Mouse (Mus musculus): ENCODE data around the gene Spata21. TPM values are rescaled to one million over a fixed set of nuclear protein-coding genes. Genes with fewer than 3 reads are reported as not detected.

Spata21 gene
- polyA plus RNA-seq, 1 experiment from 2014 or later, result 0.31 TPM

DNA sequence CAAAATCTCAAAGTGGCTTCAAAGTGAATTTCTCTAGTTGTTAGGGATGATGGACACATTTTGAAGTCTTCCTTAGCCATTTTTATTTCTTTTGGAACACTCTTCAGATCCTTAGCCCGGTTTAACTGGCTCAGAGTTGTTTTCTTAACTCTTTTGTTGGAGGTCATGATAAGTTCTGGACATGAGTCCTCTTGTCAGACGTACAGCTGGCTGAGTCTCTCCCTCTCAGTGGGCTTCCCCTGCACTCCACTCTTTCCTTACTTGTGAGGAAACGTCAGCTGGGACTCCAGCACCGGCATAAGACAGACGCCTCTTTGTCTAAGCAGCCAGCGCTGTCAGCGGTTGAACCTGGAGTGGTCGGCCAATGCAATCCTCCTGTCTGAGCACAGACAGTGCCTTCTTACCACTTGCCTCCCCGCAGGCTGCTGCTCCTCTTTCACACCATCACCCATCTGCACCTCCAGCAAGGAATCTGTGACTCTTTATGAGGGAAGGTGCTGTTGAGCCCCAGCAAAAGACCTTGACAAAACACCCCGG lies 20.1 kb downstream of the Spata21 start:
- no peak for ATAC-seq (ENCODE audit: low FRiP score, low read depth)
- H3K27ac ChIP-seq (replicated peaks), result no peak overlapping the region; the same call in 1 of the 2 replicates
- no peak overlapping the region for H3K4me2 ChIP-seq (replicated peaks)
- H3K36me3 ChIP-seq, result peaks cover 31% of the 10 kb centered on the region
- 59% methylated on average over 10 of the region's 10 CpGs for WGBS
- no peak overlapping the region for H3K9ac ChIP-seq (replicated peaks)
- no peaks in the 10 kb centered on the region for H3K4me1 ChIP-seq
- H3K9me3 ChIP-seq, result 0 out of 2 replicates have a peak, but pooled peaks cover 2% of the 10 kb centered on the region
- H3K4me3 ChIP-seq, result no peak overlapping the region
- no peaks in the 10 kb centered on the region for H3K27me3 ChIP-seq

GRCm38 (mm10) chr4:141113831-141114230 lies 25.7 kb downstream of the Spata21 start:
- WGBS, result 89% methylated on average over 7 of the region's 7 CpGs
- 0 out of 2 replicates have a peak, but pooled peaks have one; percentile 12 for ATAC-seq (ENCODE audit: low FRiP score, low read depth)
- Histone ChIP-seq H3K9me3 (0 out of 2 replicates have a peak, but pooled peaks cover 2% of the 10 kb centered on the region), H3K36me3 (peaks cover 78% of the 10 kb centered on the region), H3K27me3 (no peaks in the 10 kb centered on the region), H3K4me3 (no peak overlapping the region), H3K27ac (replicated peaks) (no peak overlapping the region), H3K4me2 (replicated peaks) (no peak overlapping the region), H3K9ac (replicated peaks) (no peak overlapping the region), H3K4me1 (peaks cover 8% of the 10 kb centered on the region; the same call in 1 of the 2 replicates)

DNA sequence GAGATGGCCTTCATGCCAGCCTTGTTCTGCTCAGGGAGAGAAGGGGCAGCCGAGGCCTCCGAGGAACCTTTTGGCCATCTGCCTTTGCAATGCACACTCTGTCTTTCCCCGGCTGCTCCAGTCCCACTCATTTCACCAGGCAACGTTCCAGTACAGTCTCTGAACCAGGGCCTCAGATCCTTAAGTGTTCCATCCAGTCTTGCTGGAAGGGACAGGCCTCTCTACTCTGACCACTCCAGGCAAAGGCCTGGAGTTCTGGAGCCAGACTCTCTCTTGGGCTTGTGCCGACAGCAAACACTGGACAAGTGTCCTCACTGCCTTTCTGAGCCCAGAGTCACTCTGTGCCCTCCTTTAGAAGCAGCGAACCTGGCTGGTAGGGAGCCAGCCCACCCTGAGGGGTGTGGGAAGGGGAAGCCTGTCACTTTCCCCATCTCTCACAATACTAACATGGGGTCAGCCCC lies 26.4 kb downstream of the Spata21 start:
- ATAC-seq (ENCODE audit: low FRiP score, low read depth), result no peak

DNA sequence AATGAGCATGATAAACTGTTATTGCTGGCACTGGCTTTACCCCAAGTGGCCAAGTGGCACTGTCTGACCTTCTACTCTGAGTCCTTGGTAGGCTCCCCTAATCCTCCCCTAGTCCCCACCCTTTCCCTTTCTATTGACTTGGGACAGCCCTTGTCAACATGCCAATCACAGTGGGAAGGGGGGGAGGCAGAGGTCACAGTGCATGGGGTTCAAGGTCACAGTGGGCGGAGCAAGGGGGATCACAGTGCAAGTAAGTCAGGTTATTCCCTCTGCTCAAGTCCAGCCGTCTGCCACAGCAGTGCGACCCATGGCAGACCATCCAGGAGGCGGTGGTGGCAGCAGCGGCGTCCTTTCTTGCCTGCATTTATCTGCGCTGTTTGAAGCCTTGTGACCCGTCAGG lies 27.3 kb downstream of the Spata21 start:
- WGBS, result 54% methylated on average over 8 of the region's 8 CpGs
- no peak for ATAC-seq (ENCODE audit: low FRiP score, low read depth)
- no peaks in the 10 kb centered on the region for H3K9me3 ChIP-seq
- peaks cover 9% of the 10 kb centered on the region; the same call in 1 of the 2 replicates for H3K4me1 ChIP-seq
- no peaks in the 10 kb centered on the region for H3K27me3 ChIP-seq
- H3K4me3 ChIP-seq, result no peak overlapping the region
- H3K9ac ChIP-seq (replicated peaks), result no peak overlapping the region
- no peak overlapping the region for H3K4me2 ChIP-seq (replicated peaks)
- peaks cover 75% of the 10 kb centered on the region for H3K36me3 ChIP-seq
- H3K27ac ChIP-seq (replicated peaks), result 0 out of 2 replicates have a peak overlapping the region, but pooled peaks have one; percentile 30

More for the DNA sequence above, 26.4 kb downstream of the Spata21 start:
- Histone ChIP-seq H3K4me1 (peaks cover 9% of the 10 kb centered on the region; the same call in 1 of the 2 replicates), H3K9ac (replicated peaks) (no peak overlapping the region), H3K27me3 (no peaks in the 10 kb centered on the region), H3K36me3 (peaks cover 78% of the 10 kb centered on the region), H3K4me3 (no peak overlapping the region), H3K4me2 (replicated peaks) (no peak overlapping the region), H3K27ac (replicated peaks) (no peak overlapping the region), H3K9me3 (0 out of 2 replicates have a peak, but pooled peaks cover 2% of the 10 kb centered on the region)
- WGBS, result 82% methylated on average over 6 of the region's 6 CpGs

DNA sequence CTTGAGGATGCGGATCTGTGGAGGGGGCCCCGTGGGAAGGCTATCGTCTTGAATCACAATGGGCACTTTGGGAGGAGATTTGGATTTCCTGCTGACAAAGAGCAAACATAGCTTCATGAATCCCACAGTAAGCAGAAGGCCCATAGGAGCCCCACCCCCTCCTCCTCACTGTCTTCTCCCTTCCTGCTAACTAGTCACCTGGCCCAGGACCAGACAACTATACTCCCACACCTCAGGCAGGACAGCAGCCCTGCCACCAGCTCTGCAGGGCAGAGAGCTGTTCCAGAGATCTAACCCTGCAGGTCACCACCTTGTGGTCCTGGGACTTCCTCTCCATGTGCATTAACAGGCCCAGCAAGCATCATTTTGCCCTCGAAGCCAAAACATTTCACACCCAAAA lies 30.6 kb downstream of the Spata21 start:
- Histone ChIP-seq H3K4me3 (no peak overlapping the region), H3K9me3 (no peaks in the 10 kb centered on the region), H3K27me3 (no peaks in the 10 kb centered on the region), H3K4me2 (replicated peaks) (no peak overlapping the region), H3K4me1 (peaks cover 25% of the 10 kb centered on the region), H3K36me3 (peaks cover 43% of the 10 kb centered on the region), H3K27ac (replicated peaks) (no peak overlapping the region), H3K9ac (replicated peaks) (0 out of 2 replicates have a peak overlapping the region, but pooled peaks have one; percentile 28)
- ATAC-seq (ENCODE audit: low FRiP score, low read depth), result no peak
- WGBS, result 59% methylated on average over 4 of the region's 4 CpGs

DNA sequence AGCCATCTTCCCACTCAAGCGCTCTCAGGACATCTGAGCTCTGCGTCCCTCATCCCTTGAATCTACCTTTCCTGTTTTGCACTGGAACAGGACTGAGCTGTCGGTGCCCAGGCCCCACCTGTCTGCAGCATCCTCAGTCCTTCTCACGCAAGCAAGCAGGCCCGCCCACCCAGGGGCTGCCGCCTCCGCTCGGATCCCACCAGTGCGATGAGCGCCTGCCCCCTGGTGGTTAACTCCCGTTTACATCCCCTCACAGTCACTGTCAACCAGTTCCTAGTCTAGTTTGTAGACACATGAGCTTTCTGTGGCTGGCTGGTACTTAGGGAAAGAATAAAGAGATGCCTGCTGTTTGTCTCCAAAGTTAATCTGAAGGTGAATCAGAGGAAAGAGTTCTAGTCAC lies 32.6 kb downstream of the Spata21 start:
- Histone ChIP-seq H3K36me3 (peaks cover 27% of the 10 kb centered on the region), H3K27me3 (no peaks in the 10 kb centered on the region), H3K4me1 (peaks cover 23% of the 10 kb centered on the region), H3K9ac (replicated peaks) (no peak overlapping the region), H3K4me3 (no peak overlapping the region), H3K27ac (replicated peaks) (no peak overlapping the region), H3K9me3 (no peaks in the 10 kb centered on the region), H3K4me2 (replicated peaks) (no peak overlapping the region)
- whole genome bisulfite sequencing, result 21% methylated on average over 11 of the region's 11 CpGs
- 0 out of 2 replicates have a peak, but pooled peaks have one; percentile 47 for ATAC-seq (ENCODE audit: low FRiP score, low read depth)

- Histone ChIP-seq H3K4me3 (no peak overlapping the region), H3K9ac (replicated peaks) (no peak overlapping the region), H3K27ac (replicated peaks) (no peak overlapping the region), H3K36me3 (peaks cover 12% of the 10 kb centered on the region), H3K4me1 (peaks cover 23% of the 10 kb centered on the region), H3K4me2 (replicated peaks) (no peak overlapping the region), H3K27me3 (no peaks in the 10 kb centered on the region), H3K9me3 (no peaks in the 10 kb centered on the region)
- no peak for ATAC-seq (ENCODE audit: low FRiP score, low read depth)
- WGBS, result 87% methylated on average over 7 of the region's 7 CpGs
These were observed 34.5 kb downstream of the Spata21 start for GRCm38 (mm10) chr4:141122663-141123062.

DNA sequence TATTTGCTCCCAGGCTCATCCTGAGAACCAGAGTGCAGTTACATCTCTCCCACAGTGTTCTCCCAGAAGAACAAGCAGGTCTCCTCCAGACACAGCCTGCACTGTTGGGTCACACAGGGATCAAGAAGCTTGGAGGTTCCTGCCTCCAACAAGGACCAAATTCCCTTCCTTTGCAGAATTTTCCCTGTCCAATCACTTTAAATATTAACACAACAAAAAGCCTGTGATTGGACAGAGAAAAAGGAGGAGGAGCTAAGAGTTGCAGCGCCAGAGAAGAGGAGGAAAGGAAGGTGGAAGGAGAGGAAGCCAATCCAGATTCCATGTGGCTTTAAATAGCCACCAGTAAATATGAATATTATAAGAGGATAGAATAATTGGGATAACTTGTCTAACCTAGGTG lies 34.9 kb downstream of the Spata21 start:
- 17% methylated on average over 1 of the region's 1 CpGs for WGBS

DNA sequence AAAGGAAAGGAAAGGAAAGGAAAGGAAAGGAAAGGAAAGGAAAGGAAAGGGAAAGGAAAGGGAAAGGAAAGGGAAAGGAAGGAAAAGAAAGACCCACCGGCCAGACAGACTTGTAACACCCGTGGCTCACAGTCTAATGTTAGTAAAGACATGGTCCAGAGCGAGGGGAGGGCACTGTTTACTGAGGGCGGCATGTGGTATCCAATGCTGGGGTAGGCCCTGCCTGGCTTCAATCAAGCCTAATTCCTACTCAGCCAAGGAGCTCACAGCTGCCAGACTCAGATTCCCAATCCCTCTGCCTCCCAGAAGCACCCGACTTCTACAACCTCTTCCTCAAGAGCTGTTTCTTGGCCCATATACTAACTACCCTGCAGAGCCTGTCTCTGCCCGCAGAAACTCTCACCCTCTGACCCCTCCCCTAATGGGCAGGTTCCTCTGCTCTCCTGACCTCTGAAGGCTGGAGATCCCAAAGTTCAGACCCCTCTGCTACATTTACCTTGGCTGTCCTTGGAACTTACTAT lies 41.1 kb downstream of the Spata21 start:
- H3K4me1 ChIP-seq, result peaks cover 34% of the 10 kb centered on the region

More for the DNA sequence above, 34.9 kb downstream of the Spata21 start:
- no peak overlapping the region for H3K4me3 ChIP-seq
- H3K36me3 ChIP-seq, result peaks cover 9% of the 10 kb centered on the region; the same call in 1 of the 2 replicates
- H3K27me3 ChIP-seq, result no peaks in the 10 kb centered on the region
- H3K4me1 ChIP-seq, result peaks cover 23% of the 10 kb centered on the region
- H3K4me2 ChIP-seq (replicated peaks), result no peak overlapping the region
- ATAC-seq (ENCODE audit: low FRiP score, low read depth), result no peak
- no peaks in the 10 kb centered on the region for H3K9me3 ChIP-seq
- no peak overlapping the region for H3K27ac ChIP-seq (replicated peaks)
- no peak overlapping the region for H3K9ac ChIP-seq (replicated peaks)

GRCm38 (mm10) chr4:141130704-141131342 lies 42.7 kb downstream of the Spata21 start:
- Histone ChIP-seq H3K4me3 (no peak overlapping the region), H3K9me3 (no peaks in the 10 kb centered on the region), H3K9ac (replicated peaks) (no peak overlapping the region), H3K4me2 (replicated peaks) (no peak overlapping the region), H3K27me3 (no peaks in the 10 kb centered on the region), H3K36me3 (0 out of 2 replicates have a peak, but pooled peaks cover 4% of the 10 kb centered on the region), H3K4me1 (peaks cover 46% of the 10 kb centered on the region), H3K27ac (replicated peaks) (peak overlapping the region; percentile 2; the same call in 1 of the 2 replicates)
- ATAC-seq (ENCODE audit: low FRiP score, low read depth), result no peak
- WGBS, result 82% methylated on average over 6 of the region's 6 CpGs

More for the DNA sequence above, 41.1 kb downstream of the Spata21 start:
- Histone ChIP-seq H3K9me3 (no peaks in the 10 kb centered on the region), H3K4me3 (no peak overlapping the region), H3K27ac (replicated peaks) (no peak overlapping the region), H3K9ac (replicated peaks) (no peak overlapping the region), H3K27me3 (no peaks in the 10 kb centered on the region), H3K36me3 (0 out of 2 replicates have a peak, but pooled peaks cover 4% of the 10 kb centered on the region), H3K4me2 (replicated peaks) (no peak overlapping the region)
- no peak for ATAC-seq (ENCODE audit: low FRiP score, low read depth)
- 66% methylated on average over 6 of the region's 6 CpGs for WGBS

DNA sequence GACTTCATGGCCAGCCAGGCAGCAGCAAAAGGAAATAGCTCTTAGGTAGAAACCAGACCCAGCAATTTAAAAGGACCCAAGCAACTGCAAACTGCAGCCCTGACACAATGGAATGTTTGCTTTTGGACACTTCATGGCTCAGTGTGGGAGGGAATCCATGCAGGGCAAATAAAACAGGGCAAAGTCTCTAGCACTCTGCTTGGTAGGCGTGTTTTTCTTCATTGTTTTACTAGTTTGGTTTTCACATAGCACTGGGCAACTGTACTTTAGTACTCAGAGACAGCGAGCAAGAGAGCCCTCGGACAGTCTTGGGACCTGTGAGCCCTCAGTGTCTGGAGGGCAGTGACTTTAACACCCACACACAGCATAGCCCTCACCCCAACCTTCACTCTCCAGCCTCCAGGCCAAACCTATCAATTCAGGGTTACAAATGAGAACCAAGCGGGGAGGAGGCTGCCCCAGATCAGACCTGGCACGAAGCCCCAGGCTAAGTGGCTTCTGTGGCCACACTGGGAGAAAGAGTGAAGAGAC lies 43.5 kb downstream of the Spata21 start:
- Histone ChIP-seq H3K4me3 (no peak overlapping the region), H3K4me1 (peaks cover 52% of the 10 kb centered on the region), H3K9me3 (no peaks in the 10 kb centered on the region), H3K4me2 (replicated peaks) (no peak overlapping the region), H3K27ac (replicated peaks) (peak overlapping the region; percentile 31), H3K27me3 (no peaks in the 10 kb centered on the region), H3K9ac (replicated peaks) (no peak overlapping the region; the same call in 1 of the 2 replicates), H3K36me3 (0 out of 2 replicates have a peak, but pooled peaks cover under 1% of the 10 kb centered on the region)
- WGBS, result 49% methylated on average over 5 of the region's 5 CpGs
- no peak for ATAC-seq (ENCODE audit: low FRiP score, low read depth)

DNA sequence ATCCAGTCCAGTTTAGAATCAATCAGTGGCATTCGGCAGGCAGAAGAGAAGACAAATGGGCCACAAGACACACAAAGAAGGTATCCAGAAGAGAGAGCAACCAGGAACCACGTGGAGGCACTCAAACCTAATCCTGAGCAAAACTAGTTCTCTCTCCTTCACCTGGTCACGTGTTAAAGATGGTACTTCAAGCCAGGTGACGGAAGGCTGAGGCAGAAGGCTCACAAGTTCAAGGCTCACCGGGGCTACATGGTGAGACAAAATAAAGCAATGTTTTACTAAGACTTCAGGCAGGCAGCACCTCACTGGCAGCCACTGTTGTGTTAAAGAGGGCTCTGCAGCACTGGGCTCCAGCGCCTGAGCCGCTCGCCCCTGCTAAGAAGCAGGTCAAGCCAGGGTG lies 44.1 kb downstream of the Spata21 start:
- peaks cover 58% of the 10 kb centered on the region for H3K4me1 ChIP-seq
- no peaks in the 10 kb centered on the region for H3K27me3 ChIP-seq
- H3K36me3 ChIP-seq, result no peaks in the 10 kb centered on the region
- no peak overlapping the region; the same call in 1 of the 2 replicates for H3K9ac ChIP-seq (replicated peaks)
- H3K4me2 ChIP-seq (replicated peaks), result no peak overlapping the region
- ATAC-seq (ENCODE audit: low FRiP score, low read depth), result no peak
- WGBS, result 51% methylated on average over 8 of the region's 8 CpGs
- H3K27ac ChIP-seq (replicated peaks), result peak overlapping the region; percentile 31
- no peak overlapping the region for H3K4me3 ChIP-seq
- no peaks in the 10 kb centered on the region for H3K9me3 ChIP-seq

Data from midbrain, embryonic 12.5 days (tissue).